Mouse (Mus musculus) bone marrow, adult 2 months (tissue): ENCODE data around the gene Sirt1. TPM values are rescaled to one million over a fixed set of nuclear protein-coding genes. Genes with fewer than 3 reads are reported as not detected.
"Not testable (repeated sequence)": the region's sequence is repeated elsewhere in the genome, so short reads cannot be mapped to it uniquely, and the experiment has no call there.

ENCODE experiments used
- H3K27ac ChIP-seq: fragments of 200-500 bp; 2 replicates; pipeline ENCODE4 v1.5.1; 2012; ENCODE audit warnings: low read depth, mild to moderate bottlenecking, control low read depth, inconsistent platforms, low read length; ENCODE audit not compliant: control insufficient read depth, poor library complexity, insufficient read depth
- H3K4me1 ChIP-seq: fragments of 200-500 bp; 2 replicates; pipeline ENCODE4 v1.6.1; 2011; ENCODE audit warnings: low read length; ENCODE audit not compliant: control insufficient read depth, insufficient read depth
- H3K4me3 ChIP-seq: fragments of 200-500 bp; replicated peaks from 2 replicates; pipeline ENCODE3; 2011; ENCODE audit warnings: mild to moderate bottlenecking, low read depth, low read length, control low read depth; ENCODE audit not compliant: control insufficient read depth
- CTCF ChIP-seq: fragments of 200-500 bp; IDR thresholded peaks from 2 replicates; pipeline ENCODE4 v1.5.1; 2011; ENCODE audit warnings: low read length, control low read depth; ENCODE audit not compliant: control insufficient read depth, insufficient read depth
- POLR2A ChIP-seq: fragments of 200-500 bp; IDR thresholded peaks from 2 replicates; pipeline ENCODE4 v1.6.1; 2011; ENCODE audit warnings: low read depth, mild to moderate bottlenecking, control low read depth, low read length, borderline replicate concordance; ENCODE audit not compliant: control insufficient read depth
- WGBS: fragments of 180-500 bp; shearing (Covaris S2); methylation state at CpG from one replicate; pipeline ENCODE4 v1.1.7; 2018; 5-methylcytosine and 5-hydroxymethylcytosine counted together
- polyA plus RNA-seq: library from polyadenylated mRNA; stranded (reverse); fragments of >200 nt; gene quantifications from 2 replicates; pipeline ENCODE4 v1.2.4, GENCODE M21; 2011; ENCODE audit warnings: low replicate concordance; ENCODE audit not compliant: missing spikeins, insufficient read depth, insufficient read length

Gene Sirt1
- polyA plus RNA-seq, 1 experiment = 19.4 TPM

- 82% methylated on average over 5 of the region's 5 CpGs for WGBS
- TF ChIP-seq CTCF (no peak), POLR2A (no peak)
- H3K4me1 ChIP-seq = no peaks in the 10 kb centered on the region
- no peak overlapping the region for H3K4me3 ChIP-seq
- H3K27ac ChIP-seq = no peak overlapping the region
Measured at GRCm38 (mm10) chr10:63352111-63352510, 29.4 kb downstream of the Sirt1 start.

GRCm38 (mm10) chr10:63351099-63351498 lies 30.4 kb downstream of the Sirt1 start:
- H3K4me3 ChIP-seq, H3K27ac ChIP-seq, H3K4me1 ChIP-seq: not testable (repeated sequence)
- 89% methylated on average over 7 of the region's 7 CpGs for WGBS

GRCm38 (mm10) chr10:63350666-63351065 lies 30.8 kb downstream of the Sirt1 start:
- 84% methylated on average over 7 of the region's 7 CpGs for WGBS
- no peak overlapping the region for H3K4me3 ChIP-seq
- no peak for TF ChIP-seq POLR2A
- TF ChIP-seq CTCF = no peak

GRCm38 (mm10) chr10:63348291-63348690 lies 33.2 kb downstream of the Sirt1 start:
- no peaks in the 10 kb centered on the region for H3K4me1 ChIP-seq
- WGBS = 87% methylated on average over 3 of the region's 3 CpGs
- TF ChIP-seq CTCF (no peak), POLR2A (no peak)
- H3K4me3 ChIP-seq = no peak overlapping the region
- no peak overlapping the region for H3K27ac ChIP-seq

More at GRCm38 (mm10) chr10:63350666-63351065, 30.8 kb downstream of the Sirt1 start:
- Histone ChIP-seq H3K4me1 (no peaks in the 10 kb centered on the region), H3K27ac (no peak overlapping the region)

- Histone ChIP-seq H3K27ac (no peak overlapping the region), H3K4me3 (no peak overlapping the region), H3K4me1 (no peaks in the 10 kb centered on the region)
- no peak for TF ChIP-seq POLR2A
- no peak for TF ChIP-seq CTCF
- 87% methylated on average over 3 of the region's 3 CpGs for WGBS
Measured at GRCm38 (mm10) chr10:63344751-63345150, 36.8 kb downstream of the Sirt1 start.

GRCm38 (mm10) chr10:63341351-63341750 lies 40.2 kb downstream of the Sirt1 start:
- Histone ChIP-seq H3K4me1 (no peaks in the 10 kb centered on the region), H3K4me3 (no peak overlapping the region), H3K27ac (no peak overlapping the region)
- 13% methylated on average over 2 of the region's 2 CpGs for WGBS
- TF ChIP-seq CTCF = no peak
- TF ChIP-seq POLR2A = no peak

GRCm38 (mm10) chr10:63338914-63339643 lies 42.4 kb downstream of the Sirt1 start:
- TF ChIP-seq POLR2A = peak; percentile 99
- 0 out of 2 replicates have a peak, but pooled peaks have one; percentile 14 for TF ChIP-seq CTCF
- Histone ChIP-seq H3K27ac (peak overlapping the region; percentile 94), H3K4me1 (no peaks in the 10 kb centered on the region), H3K4me3 (peak overlapping the region; percentile 98)
- 3% methylated on average over 62 of the region's 74 CpGs for WGBS

- TF ChIP-seq CTCF (no peak), POLR2A (no peak)
- peak overlapping the region; percentile 98 for H3K4me3 ChIP-seq
- peak overlapping the region; percentile 94 for H3K27ac ChIP-seq
- WGBS = 3% methylated on average over 102 of the region's 113 CpGs
- H3K4me1 ChIP-seq = no peaks in the 10 kb centered on the region
Measured at GRCm38 (mm10) chr10:63337951-63338836, 43.3 kb downstream of the Sirt1 start.

- Histone ChIP-seq H3K4me1 (no peaks in the 10 kb centered on the region), H3K4me3 (peak overlapping the region; percentile 4), H3K27ac (no peak overlapping the region)
- no peak for TF ChIP-seq POLR2A
- WGBS = 19% methylated on average over 5 of the region's 5 CpGs
Measured at GRCm38 (mm10) chr10:63337326-63337725, 44.2 kb downstream of the Sirt1 start.
